Mouse (Mus musculus): ENCODE results near the gene Sos1.
A peak's percentile ranks its signal among the peaks of the same experiment; 100 is the strongest.

GRCm38 (mm10) chr17:80455648-80456047, 24.6 kb downstream of the Sos1 start:
- TF ChIP-seq CTCF (IDR thresholded peaks at IDR 0.05; ENCODE audit: low read depth) (peak; percentile 86), EP300 (optimal IDR thresholded peaks at IDR 0.05) (no peak)
